Mouse (Mus musculus) forebrain, embryonic 11.5 days (tissue): ENCODE data around the gene Ap1s3. TPM values are rescaled to one million over a fixed set of nuclear protein-coding genes. Genes with fewer than 3 reads are reported as not detected.
A peak's percentile ranks its signal among the peaks of the same experiment; 100 is the strongest.

Source experiments
- ATAC-seq: fragments of 200-750 bp; cut with Nextera tagmentation; replicated peaks from 2 replicates; pipeline ENCODE4 v1.8.0; 2017; ENCODE audit warnings: moderate TSS enrichment; ENCODE audit not compliant: low FRiP score
- DNase-seq: peaks from one replicate; pipeline ENCODE4 v3.0.0-alpha.2; 2017; ENCODE audit warnings: low spot score
- H3K27ac ChIP-seq: fragments of 300-500 bp; sonication (generic); 2 replicates; pipeline ENCODE4 v1.5.1; 2014; ENCODE audit warnings: low read depth, low read length
- H3K27me3 ChIP-seq: fragments of 300-500 bp; sonication (generic); 2 replicates; pipeline ENCODE4 v1.6.1; 2014; ENCODE audit warnings: mild to moderate bottlenecking, low read length, mixed read lengths; ENCODE audit not compliant: control insufficient read depth, insufficient read depth
- H3K36me3 ChIP-seq: fragments of 300-500 bp; sonication (generic); 2 replicates; pipeline ENCODE4 v1.6.1; 2014; ENCODE audit warnings: mild to moderate bottlenecking, low read length, moderate library complexity, mixed read lengths; ENCODE audit not compliant: control insufficient read depth, insufficient read depth
- H3K4me1 ChIP-seq: fragments of 300-500 bp; sonication (generic); replicated peaks from 2 replicates; pipeline ENCODE4 v1.6.1; 2014; ENCODE audit warnings: low read length, mixed read lengths; ENCODE audit not compliant: control insufficient read depth, insufficient read depth
- H3K4me2 ChIP-seq: fragments of 300-500 bp; sonication (generic); 2 replicates; pipeline ENCODE4 v1.6.1; 2014; ENCODE audit warnings: low read depth, mild to moderate bottlenecking, low read length, moderate library complexity, mixed read lengths; ENCODE audit not compliant: severe bottlenecking
- H3K4me3 ChIP-seq: fragments of 300-500 bp; sonication (generic); 2 replicates; pipeline ENCODE4 v1.5.1; 2014; ENCODE audit warnings: low read depth, low read length
- H3K9ac ChIP-seq: fragments of 300-500 bp; sonication (generic); 2 replicates; pipeline ENCODE4 v1.6.1; 2014; ENCODE audit warnings: low read length
- H3K9me3 ChIP-seq: fragments of 300-500 bp; sonication (generic); 2 replicates; pipeline ENCODE4 v1.6.1; 2016; ENCODE audit warnings: low read length, mixed read lengths; ENCODE audit not compliant: control insufficient read depth
- WGBS: fragments of 180-500 bp; shearing (Covaris S2); extraction: QIAGEN DNeasy Blood & Tissue Kit; methylation state at CpG from one replicate; pipeline ENCODE4 v1.1.7; 2014; 5-methylcytosine and 5-hydroxymethylcytosine counted together
- polyA plus RNA-seq: library from polyadenylated mRNA; unstranded; fragments of >200 nt; fragmentation: Nextera tagmentation; extraction: Ambion mirVana; gene quantifications from 2 replicates; pipeline ENCODE4 v1.2.1, GENCODE M21; 2014

Ap1s3 gene
- polyA plus RNA-seq, 1 experiment from 2014 or later: 0.17 TPM

DNA sequence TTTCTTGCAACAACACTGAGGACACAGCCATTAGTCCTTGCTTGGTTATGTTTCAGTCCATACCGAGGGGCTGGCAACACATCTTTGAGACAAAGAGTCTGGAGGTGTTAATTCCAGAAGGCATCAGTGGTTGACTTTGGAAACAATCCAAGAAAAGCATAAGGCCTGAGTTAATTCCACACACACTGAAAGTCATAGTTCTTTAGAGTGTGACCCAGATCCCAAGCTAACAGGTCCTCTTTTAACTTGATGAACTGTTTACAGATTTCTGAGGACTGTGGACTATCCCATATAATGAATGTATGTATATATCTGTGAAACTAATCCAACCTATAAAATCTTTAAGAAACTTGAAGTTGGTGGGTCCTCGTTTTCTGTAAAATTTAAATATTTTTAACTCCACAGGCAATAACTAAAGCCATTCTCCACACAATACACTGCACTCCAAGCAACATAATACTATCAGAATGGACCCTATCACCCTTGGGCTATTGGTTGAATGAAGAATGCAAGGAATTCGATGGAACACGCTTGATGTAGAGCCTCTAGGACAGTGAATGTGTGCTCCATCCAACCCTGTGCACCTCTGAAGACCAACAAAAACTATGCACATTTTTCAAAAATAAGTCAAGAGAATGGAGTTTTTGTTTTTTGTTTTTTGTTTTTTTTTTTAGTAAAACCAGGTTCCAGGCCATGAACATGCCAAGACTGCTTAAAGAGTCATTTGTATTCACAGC is 15.8 kb downstream of the Ap1s3 start:
- DNase-seq (no peak), ATAC-seq (no peak)
- no peak overlapping the region for H3K4me2 ChIP-seq
- no peaks in the 10 kb centered on the region for H3K27me3 ChIP-seq
- WGBS: 83% methylated on average over 4 of the region's 4 CpGs
- H3K27ac ChIP-seq: no peak overlapping the region
- H3K9ac ChIP-seq: no peak overlapping the region
- H3K9me3 ChIP-seq: no peaks in the 10 kb centered on the region
- no peaks in the 10 kb centered on the region for H3K36me3 ChIP-seq
- H3K4me3 ChIP-seq: no peak overlapping the region
- H3K4me1 ChIP-seq: no peaks in the 10 kb centered on the region

DNA sequence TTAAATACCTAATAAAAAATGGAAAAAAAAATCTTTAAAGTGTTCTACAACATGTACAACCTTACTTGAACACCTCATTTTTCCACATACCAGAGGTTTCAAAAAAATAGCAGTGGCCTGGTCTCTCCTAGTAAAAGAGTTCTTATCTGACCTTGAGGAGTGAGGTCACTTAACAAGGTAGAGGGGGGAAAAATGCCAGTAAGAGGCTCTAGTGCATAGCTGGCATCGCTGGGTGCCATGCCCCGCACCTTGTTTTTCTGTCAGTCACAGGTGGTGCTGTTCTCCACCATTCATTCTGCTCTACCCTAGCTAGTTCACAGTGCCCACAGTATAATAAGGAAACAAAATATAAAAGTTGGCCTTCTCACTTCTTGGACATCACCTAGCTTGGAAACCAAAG is 16.8 kb downstream of the Ap1s3 start:
- 96% methylated on average over 2 of the region's 2 CpGs for WGBS
- Histone ChIP-seq H3K4me2 (no peak overlapping the region), H3K27ac (no peak overlapping the region), H3K4me3 (no peak overlapping the region), H3K9ac (no peak overlapping the region), H3K9me3 (no peaks in the 10 kb centered on the region), H3K27me3 (no peaks in the 10 kb centered on the region), H3K36me3 (no peaks in the 10 kb centered on the region), H3K4me1 (no peaks in the 10 kb centered on the region)
- no peak for ATAC-seq
- DNase-seq: no peak

DNA sequence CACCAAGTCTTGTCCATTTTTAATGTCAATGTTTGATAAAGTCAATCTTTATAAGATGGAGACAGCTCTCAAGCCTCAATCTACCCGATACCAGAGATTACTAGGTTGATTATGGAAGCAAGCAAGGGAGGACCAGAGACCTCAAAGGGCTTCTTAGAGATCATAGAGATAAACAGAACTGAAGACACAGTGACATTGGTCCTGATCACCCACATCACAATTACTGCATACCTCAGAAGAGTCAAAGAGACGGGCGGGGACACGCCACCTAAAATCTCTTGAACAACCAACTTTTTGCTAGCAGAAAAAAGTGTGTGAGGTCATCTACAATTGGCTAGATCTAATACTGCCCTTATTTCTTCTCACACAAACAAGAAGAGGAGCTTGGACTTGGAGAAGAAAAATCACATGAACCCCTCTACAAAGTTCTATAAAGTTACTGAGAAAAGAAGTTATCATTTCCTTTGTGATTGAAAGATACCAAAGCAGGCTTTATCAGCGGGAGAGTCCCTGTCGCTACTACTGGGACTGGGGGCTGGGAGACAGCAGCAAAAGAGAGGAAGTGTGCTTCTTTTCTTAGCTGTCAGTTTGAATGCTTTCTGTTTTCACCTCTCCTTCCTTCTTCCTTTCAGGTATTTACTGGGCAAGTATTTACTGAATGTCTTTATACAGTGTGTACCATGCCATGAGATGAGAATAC is 28.2 kb downstream of the Ap1s3 start:
- Histone ChIP-seq H3K4me1 (no peaks in the 10 kb centered on the region), H3K36me3 (no peaks in the 10 kb centered on the region), H3K9me3 (no peaks in the 10 kb centered on the region), H3K9ac (no peak overlapping the region), H3K27me3 (no peaks in the 10 kb centered on the region), H3K4me3 (no peak overlapping the region), H3K27ac (no peak overlapping the region), H3K4me2 (no peak overlapping the region)
- WGBS: 88% methylated on average over 6 of the region's 6 CpGs
- DNase-seq (no peak), ATAC-seq (no peak)

DNA sequence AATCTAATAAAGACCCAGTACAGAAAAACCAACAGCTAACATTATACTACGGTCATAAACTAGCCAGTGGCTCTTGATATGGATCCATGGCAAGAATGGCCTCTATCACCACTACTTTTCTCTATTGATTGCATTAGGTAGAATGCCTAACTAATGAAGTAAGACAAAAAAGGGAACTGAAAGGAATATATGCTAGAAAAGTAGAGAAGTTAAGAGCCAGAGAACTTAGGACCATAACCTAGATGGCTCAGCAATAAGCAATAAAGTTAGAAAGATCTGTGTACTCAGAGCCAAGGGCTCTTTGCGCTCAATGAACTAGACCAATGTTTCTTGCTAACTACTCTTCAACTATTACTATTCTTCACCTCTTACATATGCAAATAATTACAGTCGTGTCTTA is 29.1 kb downstream of the Ap1s3 start:
- H3K27ac ChIP-seq: no peak overlapping the region
- ATAC-seq: no peak
- no peaks in the 10 kb centered on the region for H3K9me3 ChIP-seq
- 91% methylated on average over 3 of the region's 3 CpGs for WGBS
- no peak overlapping the region for H3K9ac ChIP-seq
- no peaks in the 10 kb centered on the region for H3K27me3 ChIP-seq
- no peaks in the 10 kb centered on the region for H3K36me3 ChIP-seq
- H3K4me1 ChIP-seq: no peaks in the 10 kb centered on the region
- no peak for DNase-seq
- no peak overlapping the region for H3K4me3 ChIP-seq
- no peak overlapping the region for H3K4me2 ChIP-seq

DNA sequence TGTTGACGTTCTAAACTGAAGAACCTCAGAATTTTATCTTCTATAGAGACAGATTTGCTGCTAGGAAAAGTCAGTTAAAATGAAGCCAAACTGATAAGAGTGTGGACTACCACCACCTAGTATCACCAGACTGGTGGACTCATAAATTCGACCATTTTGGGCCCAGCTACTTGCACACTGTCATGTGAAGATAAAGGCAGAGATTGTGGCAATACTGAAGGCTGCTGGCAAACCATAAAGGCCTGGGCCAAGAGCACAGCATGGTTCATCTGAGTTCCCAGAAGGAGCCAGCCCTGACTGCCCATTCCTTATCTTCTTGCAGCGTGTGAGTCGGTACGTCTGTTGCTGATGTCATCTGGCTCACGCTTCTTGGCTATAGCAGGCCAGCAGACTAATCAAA is 30.4 kb downstream of the Ap1s3 start:
- DNase-seq: no peak
- WGBS: 92% methylated on average over 6 of the region's 6 CpGs
- no peaks in the 10 kb centered on the region for H3K36me3 ChIP-seq
- no peaks in the 10 kb centered on the region for H3K4me1 ChIP-seq
- no peak overlapping the region for H3K9ac ChIP-seq
- H3K4me3 ChIP-seq: no peak overlapping the region
- H3K4me2 ChIP-seq: no peak overlapping the region
- H3K27me3 ChIP-seq: no peaks in the 10 kb centered on the region
- no peak overlapping the region for H3K27ac ChIP-seq
- H3K9me3 ChIP-seq: no peaks in the 10 kb centered on the region
- no peak for ATAC-seq

DNA sequence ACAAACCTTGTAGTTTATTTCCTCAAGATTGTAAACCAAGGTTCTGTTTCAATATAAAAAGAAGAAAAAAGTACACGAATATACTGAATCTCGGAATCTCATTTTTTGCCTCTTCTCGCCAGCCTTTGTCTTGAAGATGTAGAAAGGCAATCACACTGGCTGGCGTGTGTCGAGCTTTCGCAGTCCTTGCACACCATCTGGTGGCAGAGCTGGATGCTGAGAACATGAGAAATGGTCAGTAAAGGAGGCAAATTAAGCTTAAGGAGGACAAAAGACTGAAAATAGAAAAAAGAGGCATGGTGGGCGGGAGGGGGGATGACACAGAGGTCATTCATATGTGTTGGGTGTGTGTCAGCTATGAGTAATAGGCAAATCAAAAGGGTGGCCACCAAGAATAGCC is 31.6 kb downstream of the Ap1s3 start:
- Histone ChIP-seq H3K9ac (no peak overlapping the region), H3K4me1 (no peaks in the 10 kb centered on the region), H3K36me3 (no peaks in the 10 kb centered on the region), H3K27me3 (no peaks in the 10 kb centered on the region), H3K4me2 (no peak overlapping the region), H3K9me3 (no peaks in the 10 kb centered on the region), H3K27ac (no peak overlapping the region), H3K4me3 (no peak overlapping the region)
- WGBS: 69% methylated on average over 7 of the region's 7 CpGs
- DNase-seq (peak; percentile 82), ATAC-seq (peak; percentile 76)

DNA sequence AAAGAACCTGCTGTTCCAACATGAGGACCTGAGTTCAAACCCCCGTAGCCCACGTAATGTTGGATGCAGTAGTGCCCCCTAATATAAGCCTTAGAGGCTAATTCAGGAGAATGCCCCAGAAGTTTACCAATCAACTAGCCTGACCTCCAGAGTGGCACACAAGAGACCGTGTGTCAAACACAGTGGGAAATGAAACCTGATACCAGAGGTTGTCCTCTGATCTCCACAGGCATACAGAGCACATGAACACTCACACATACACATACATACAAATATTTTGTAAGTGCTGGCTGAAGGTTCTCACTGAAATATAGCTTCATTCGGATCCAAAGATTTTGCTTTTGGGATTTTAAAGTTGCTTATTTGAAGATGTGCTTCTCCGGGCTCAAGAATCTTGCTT is 32.1 kb downstream of the Ap1s3 start:
- no peak overlapping the region for H3K9ac ChIP-seq
- no peak overlapping the region for H3K4me3 ChIP-seq
- H3K4me2 ChIP-seq: no peak overlapping the region
- H3K9me3 ChIP-seq: no peaks in the 10 kb centered on the region
- H3K27me3 ChIP-seq: no peaks in the 10 kb centered on the region
- H3K36me3 ChIP-seq: no peaks in the 10 kb centered on the region
- H3K4me1 ChIP-seq: no peaks in the 10 kb centered on the region
- DNase-seq (no peak), ATAC-seq (no peak)
- H3K27ac ChIP-seq: no peak overlapping the region
- 73% methylated on average over 5 of the region's 5 CpGs for WGBS

DNA sequence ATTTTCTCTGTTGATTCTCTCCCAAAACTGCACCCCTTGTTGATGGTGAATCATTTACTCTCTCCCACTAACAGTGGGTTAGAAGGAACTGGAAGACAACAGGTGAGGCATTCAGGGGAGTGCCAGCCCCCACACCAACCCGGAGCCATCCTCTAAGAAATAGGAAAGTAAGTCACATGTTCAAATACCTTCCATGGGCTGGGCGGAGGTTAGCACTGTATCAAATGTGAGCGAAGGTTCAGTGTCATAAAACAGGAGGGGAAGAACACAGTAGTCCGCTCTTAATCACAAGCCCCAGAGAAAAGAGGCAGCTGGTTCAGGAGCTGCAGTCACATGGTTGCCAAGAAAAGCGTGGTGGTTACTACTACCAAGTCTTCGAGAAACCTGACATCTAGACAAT is 32.7 kb downstream of the Ap1s3 start:
- Histone ChIP-seq H3K9ac (no peak overlapping the region), H3K4me1 (no peaks in the 10 kb centered on the region), H3K4me2 (no peak overlapping the region), H3K36me3 (no peaks in the 10 kb centered on the region), H3K27me3 (no peaks in the 10 kb centered on the region), H3K27ac (no peak overlapping the region), H3K4me3 (no peak overlapping the region), H3K9me3 (no peaks in the 10 kb centered on the region)
- DNase-seq: no peak
- 89% methylated on average over 6 of the region's 6 CpGs for whole genome bisulfite sequencing
- no peak for ATAC-seq

DNA sequence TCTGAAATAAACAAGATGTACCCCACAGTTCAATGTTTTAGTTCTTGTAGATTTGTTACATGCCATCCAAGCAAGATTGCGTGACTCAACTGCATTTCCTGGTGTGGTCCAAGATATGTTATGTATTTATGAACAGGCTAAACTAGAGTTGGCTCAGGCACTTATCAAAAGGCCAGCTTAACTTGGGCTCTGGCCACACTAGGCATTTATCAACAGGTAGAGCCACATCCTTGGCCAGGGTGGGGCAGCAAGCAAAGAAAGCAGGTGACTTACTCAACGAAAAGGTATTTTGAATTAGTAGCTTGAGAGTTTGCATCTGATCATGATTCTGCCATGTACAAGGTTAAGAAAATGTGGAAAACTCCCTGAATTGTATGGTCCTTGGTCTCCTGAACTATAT is 34.0 kb downstream of the Ap1s3 start:
- Histone ChIP-seq H3K4me1 (no peaks in the 10 kb centered on the region), H3K9ac (no peak overlapping the region), H3K36me3 (no peaks in the 10 kb centered on the region), H3K9me3 (no peaks in the 10 kb centered on the region), H3K27me3 (no peaks in the 10 kb centered on the region), H3K4me3 (no peak overlapping the region), H3K27ac (no peak overlapping the region), H3K4me2 (no peak overlapping the region)
- DNase-seq (no peak), ATAC-seq (no peak)
- 93% methylated on average over 2 of the region's 2 CpGs for WGBS
